Mouse (Mus musculus) limb, embryonic 12.5 days (tissue): Measurements from ENCODE around the gene BC048403. TPM values are rescaled to one million over a fixed set of nuclear protein-coding genes. Genes with fewer than 3 reads are reported as not detected.

Source experiments
- ATAC-seq: fragments of 200-750 bp; cut with Nextera tagmentation; 2 replicates; pipeline ENCODE4 v1.8.0; 2017; ENCODE audit warnings: low read depth, moderate TSS enrichment; ENCODE audit not compliant: insufficient number of reproducible peaks, insufficient read depth, low FRiP score, low TSS enrichment
- H3K27ac ChIP-seq: fragments of 300-500 bp; sonication (generic); 2 replicates; pipeline ENCODE4 v1.5.1; 2016; ENCODE audit warnings: mild to moderate bottlenecking, moderate library complexity
- H3K27me3 ChIP-seq: fragments of 300-500 bp; sonication (generic); 2 replicates; pipeline ENCODE4 v1.6.1; 2016; ENCODE audit warnings: mild to moderate bottlenecking, moderate library complexity
- H3K36me3 ChIP-seq: fragments of 300-500 bp; sonication (generic); 2 replicates; pipeline ENCODE4 v1.6.1; 2016; ENCODE audit warnings: mild to moderate bottlenecking, moderate library complexity
- H3K4me1 ChIP-seq: fragments of 300-500 bp; sonication (generic); replicated peaks from 2 replicates; pipeline ENCODE4 v1.6.1; 2016
- H3K4me2 ChIP-seq: fragments of 300-500 bp; sonication (generic); 2 replicates; pipeline ENCODE4 v1.6.1; 2016; ENCODE audit warnings: mild to moderate bottlenecking, moderate library complexity
- H3K4me3 ChIP-seq: fragments of 300-500 bp; sonication (generic); replicated peaks from 2 replicates; pipeline ENCODE4 v1.5.1; 2016; ENCODE audit warnings: mild to moderate bottlenecking
- H3K9ac ChIP-seq: fragments of 300-500 bp; sonication (generic); replicated peaks from 2 replicates; pipeline ENCODE4 v1.6.1; 2016; ENCODE audit warnings: mild to moderate bottlenecking, moderate library complexity
- H3K9me3 ChIP-seq: fragments of 300-500 bp; sonication (generic); 2 replicates; pipeline ENCODE4 v1.6.1; 2016; ENCODE audit warnings: mild to moderate bottlenecking, moderate library complexity
- WGBS: fragments of 180-500 bp; shearing (Covaris S2); methylation state at CpG from one replicate; pipeline ENCODE4 v1.1.7; 2016; 5-methylcytosine and 5-hydroxymethylcytosine counted together
- polyA plus RNA-seq: library from polyadenylated mRNA; unstranded; fragments of >200 nt; fragmentation: Nextera tagmentation; extraction: Ambion mirVana; gene quantifications from 2 replicates; pipeline ENCODE4 v1.2.1, GENCODE M21; 2016

The BC048403 gene
- polyA plus RNA-seq, 1 experiment from 2014 or later = 2.9 TPM

GRCm38 (mm10) chr10:121788536-121788935 lies 48.8 kb downstream of the BC048403 start:
- Histone ChIP-seq H3K4me3 (no peak overlapping the region), H3K27me3 (no peaks in the 10 kb centered on the region), H3K9ac (no peak overlapping the region), H3K36me3 (peaks cover 34% of the 10 kb centered on the region), H3K4me2 (no peak overlapping the region), H3K9me3 (peaks cover 8% of the 10 kb centered on the region; the same call in 1 of the 2 replicates), H3K4me1 (0 out of 2 replicates have a peak, but pooled peaks cover 3% of the 10 kb centered on the region), H3K27ac (no peak overlapping the region)
- ATAC-seq = no peak
- WGBS = 82% methylated on average over 3 of the region's 3 CpGs

GRCm38 (mm10) chr10:121790078-121790477 lies 50.3 kb downstream of the BC048403 start:
- Histone ChIP-seq H3K4me2 (no peak overlapping the region), H3K4me3 (no peak overlapping the region), H3K4me1 (no peaks in the 10 kb centered on the region), H3K9me3 (no peaks in the 10 kb centered on the region), H3K27ac (no peak overlapping the region), H3K27me3 (no peaks in the 10 kb centered on the region), H3K9ac (no peak overlapping the region), H3K36me3 (peaks cover 22% of the 10 kb centered on the region)
- WGBS = 86% methylated on average over 6 of the region's 6 CpGs
- no peak for ATAC-seq

- no peak for ATAC-seq
- Histone ChIP-seq H3K9ac (no peak overlapping the region), H3K4me1 (peaks cover 8% of the 10 kb centered on the region; the same call in 1 of the 2 replicates), H3K4me3 (no peak overlapping the region), H3K27ac (no peak overlapping the region), H3K9me3 (no peaks in the 10 kb centered on the region), H3K4me2 (no peak overlapping the region), H3K27me3 (no peaks in the 10 kb centered on the region), H3K36me3 (peaks cover 12% of the 10 kb centered on the region)
- WGBS = 94% methylated on average over 17 of the region's 17 CpGs
These were observed 52.9 kb downstream of the BC048403 start for GRCm38 (mm10) chr10:121792661-121793060.

- no peak overlapping the region for H3K27ac ChIP-seq
- H3K9me3 ChIP-seq = no peaks in the 10 kb centered on the region
- H3K36me3 ChIP-seq = peaks cover 17% of the 10 kb centered on the region
- H3K4me1 ChIP-seq = peaks cover 8% of the 10 kb centered on the region; the same call in 1 of the 2 replicates
- no peak overlapping the region for H3K4me2 ChIP-seq
- ATAC-seq = no peak
- 92% methylated on average over 12 of the region's 12 CpGs for WGBS
- no peak overlapping the region for H3K9ac ChIP-seq
- no peak overlapping the region for H3K4me3 ChIP-seq
- H3K27me3 ChIP-seq = no peaks in the 10 kb centered on the region
These were observed 54.7 kb downstream of the BC048403 start for GRCm38 (mm10) chr10:121794486-121794885.

- no peak for ATAC-seq
- Histone ChIP-seq H3K4me2 (no peak overlapping the region), H3K27ac (no peak overlapping the region), H3K4me1 (peaks cover 8% of the 10 kb centered on the region; the same call in 1 of the 2 replicates), H3K9me3 (no peaks in the 10 kb centered on the region), H3K4me3 (no peak overlapping the region), H3K9ac (no peak overlapping the region), H3K36me3 (peaks cover 32% of the 10 kb centered on the region), H3K27me3 (no peaks in the 10 kb centered on the region)
- WGBS = 67% methylated on average over 8 of the region's 8 CpGs
These were observed 56.5 kb downstream of the BC048403 start for GRCm38 (mm10) chr10:121796027-121796802.

GRCm38 (mm10) chr10:121800041-121800440 lies 60.3 kb downstream of the BC048403 start:
- ATAC-seq = no peak
- Histone ChIP-seq H3K4me3 (no peak overlapping the region), H3K9ac (no peak overlapping the region), H3K27ac (no peak overlapping the region), H3K4me2 (no peak overlapping the region), H3K4me1 (peaks cover 8% of the 10 kb centered on the region; the same call in 1 of the 2 replicates), H3K36me3 (peaks cover 45% of the 10 kb centered on the region), H3K27me3 (no peaks in the 10 kb centered on the region), H3K9me3 (no peaks in the 10 kb centered on the region)
- 92% methylated on average over 13 of the region's 13 CpGs for WGBS

Other genes starting within 250 kb of the BC048403 start
- 33.7 and 34.4 TPM in 2 replicates for gene Tbk1, start 153.2 kb upstream of the BC048403 start, polyA plus RNA-seq
- gene Xpot, start 113.6 kb upstream of the BC048403 start, polyA plus RNA-seq = 59.3 and 65.0 TPM in 2 replicates
- 1.8 and 2.0 TPM in 2 replicates for gene D930020B18Rik, start 98.3 kb upstream of the BC048403 start, polyA plus RNA-seq